Mouse (Mus musculus) left cerebral cortex, postnatal 36 days (tissue): ENCODE measurements at regions not wholly inside any gene's neighbourhood (a gene's known extent, or its start where the extent isn't known, plus 50 kb on each side); places are given as distances from the start of the nearest gene placed in this dataset.

ENCODE experiments used
- DNase-seq, 2 experiments: peaks; one replicate each; pipeline ENCODE4 v3.0.0; 2021 to 2022; ENCODE audit warnings: low spot score in 2 of 2, mixed read lengths in 1 of 2
- intact Hi-C: fragments of 180-260 bp; cut with DNase I; formaldehyde crosslinking; loops from one replicate; pipeline ENCODE4 v1.15.1; 2025

- intact Hi-C loops: no loop called here
Measured at GRCm38 (mm10) chr2:161342648-161343047, 233.8 kb upstream of the Chd6 start.

DNA sequence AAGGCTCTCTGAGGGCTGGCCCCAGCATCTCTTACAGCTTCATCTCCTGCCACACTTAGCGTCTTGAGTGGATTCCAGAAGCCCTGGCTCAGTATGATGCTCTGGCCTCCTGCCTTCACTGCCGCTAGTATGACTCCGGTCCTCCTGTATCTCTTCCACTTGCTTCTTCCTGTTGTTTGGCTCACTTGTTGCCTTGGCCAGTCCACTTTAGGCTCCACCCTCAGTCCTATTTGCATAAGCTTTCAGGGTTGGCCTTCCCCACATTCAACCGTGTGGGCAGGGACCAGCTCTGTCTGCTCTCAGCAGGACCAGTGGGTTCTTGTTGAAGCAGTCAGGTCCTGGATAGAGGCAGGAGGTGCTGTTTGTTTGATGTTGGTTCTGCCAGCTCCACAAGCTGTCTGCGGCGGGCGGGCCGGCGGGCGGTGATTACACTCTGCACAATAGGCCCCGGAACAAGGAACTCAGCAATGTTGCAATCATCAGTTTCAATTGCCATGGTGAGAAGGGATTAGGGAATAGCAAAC is 232.6 kb upstream of the Chd6 start:
- DNase-seq: no peak
- intact Hi-C loops: no loop called here

More at GRCm38 (mm10) chr2:161342648-161343047, 233.8 kb upstream of the Chd6 start:
- DNase-seq: no peak

- intact Hi-C loops: no loop called here
- no peak for DNase-seq
Measured at GRCm38 (mm10) chr2:161340291-161340690, 231.4 kb upstream of the Chd6 start.

DNA sequence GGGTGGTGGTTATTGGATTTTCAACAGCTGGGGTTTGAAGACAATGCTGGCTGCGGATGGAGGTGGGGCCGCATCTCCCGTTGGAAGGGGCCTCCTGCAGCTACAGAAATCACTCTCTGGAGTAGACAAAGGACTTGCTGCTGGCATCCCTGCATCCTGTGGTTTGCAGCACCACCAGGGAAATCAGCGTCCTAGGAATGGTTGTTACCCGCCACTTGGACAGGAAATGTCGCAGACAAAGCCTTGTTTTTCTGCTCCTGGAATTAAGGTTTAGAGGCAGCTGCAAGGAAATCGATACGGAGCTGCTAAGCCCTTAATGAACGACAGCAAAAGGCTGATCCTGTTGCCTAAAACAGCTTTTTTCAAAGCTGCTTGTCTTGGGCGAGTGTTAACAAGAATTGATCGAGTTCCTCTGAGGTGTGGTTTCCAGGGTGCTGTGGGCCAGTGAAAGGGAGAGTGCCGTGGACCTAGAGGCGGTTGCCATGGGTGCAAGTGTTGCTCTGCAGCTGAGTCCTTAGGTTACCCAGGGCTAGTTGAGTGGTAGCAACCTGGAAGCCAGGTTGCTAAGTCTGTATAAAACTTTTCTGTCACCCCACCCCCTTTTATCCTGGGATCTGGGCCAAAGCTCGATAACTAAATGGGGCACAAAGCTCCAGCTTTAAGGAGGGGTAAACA is 230.6 kb upstream of the Chd6 start:
- intact Hi-C loops: no loop called here

DNA sequence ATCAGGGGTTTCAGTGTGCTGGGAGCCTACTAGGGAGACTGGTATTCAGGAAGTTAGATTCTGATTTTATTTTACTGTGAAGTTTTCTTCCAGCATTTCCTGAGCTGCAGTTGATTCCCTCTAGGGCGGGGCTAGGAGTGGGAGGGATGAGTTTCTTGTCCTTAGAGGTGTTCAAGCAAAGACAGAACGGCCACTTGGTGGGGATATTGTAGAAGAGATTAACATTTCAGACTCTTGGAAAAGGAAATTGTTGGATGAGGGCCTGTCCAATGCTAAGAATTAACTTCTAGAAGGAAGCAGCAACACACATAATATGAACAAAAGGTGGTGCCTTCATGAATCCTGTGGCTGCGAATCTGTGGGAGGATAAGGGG is 230.1 kb upstream of the Chd6 start:
- DNase-seq: no peak
- intact Hi-C loops: no loop called here

More for the DNA sequence above, 230.6 kb upstream of the Chd6 start:
- DNase-seq: no peak

DNA sequence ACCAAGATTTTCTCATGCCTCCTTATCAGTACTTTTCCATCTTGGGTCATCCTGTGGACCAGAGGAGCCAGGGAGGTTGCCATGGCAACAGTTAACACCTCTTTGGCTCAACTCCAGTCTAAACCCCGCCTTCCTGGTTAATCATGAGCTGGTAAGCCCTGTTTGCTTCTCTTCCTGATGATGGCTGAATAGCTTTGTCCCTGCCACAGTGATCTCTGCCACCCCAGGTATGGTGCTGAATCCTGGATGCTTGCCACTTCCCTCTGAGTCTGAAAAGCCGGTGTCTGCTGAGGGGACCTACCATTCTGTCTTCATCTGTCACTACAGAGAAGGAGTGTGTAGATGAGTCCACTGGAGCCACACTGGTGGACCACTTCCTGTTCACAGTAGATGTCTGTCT is 223.8 kb upstream of the Chd6 start:
- intact Hi-C loops: no loop called here
- DNase-seq: no peak

DNA sequence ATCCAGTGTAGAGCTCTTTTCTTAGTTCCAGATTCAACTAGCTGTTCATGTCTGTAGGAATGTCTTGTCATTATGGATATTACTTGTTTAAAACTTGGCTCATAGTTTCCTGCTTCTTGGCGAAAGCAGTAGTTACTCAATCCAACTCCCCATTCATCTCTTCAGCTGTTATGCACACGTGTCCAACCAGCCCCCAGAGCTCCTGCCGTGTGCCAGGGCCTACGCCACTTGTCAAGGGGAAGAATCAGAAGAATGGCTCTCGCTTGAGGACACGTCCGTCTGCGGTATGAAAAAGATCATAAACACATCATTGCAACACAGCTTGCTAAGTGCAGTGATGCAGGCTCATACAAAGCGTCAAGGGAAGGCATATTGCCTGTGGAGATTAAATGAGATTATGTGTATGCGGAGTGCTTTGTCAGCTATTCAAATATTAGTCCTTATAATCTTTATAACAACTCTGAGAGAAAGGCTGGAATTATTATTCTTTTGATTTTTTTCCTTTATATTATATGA is 223.0 kb upstream of the Chd6 start:
- intact Hi-C loops: no loop called here
- peak in 1 of 2 experiments; percentile 24 for DNase-seq

GRCm38 (mm10) chr2:161302796-161303195 is 193.9 kb upstream of the Chd6 start:
- intact Hi-C loops: no loop called here

DNA sequence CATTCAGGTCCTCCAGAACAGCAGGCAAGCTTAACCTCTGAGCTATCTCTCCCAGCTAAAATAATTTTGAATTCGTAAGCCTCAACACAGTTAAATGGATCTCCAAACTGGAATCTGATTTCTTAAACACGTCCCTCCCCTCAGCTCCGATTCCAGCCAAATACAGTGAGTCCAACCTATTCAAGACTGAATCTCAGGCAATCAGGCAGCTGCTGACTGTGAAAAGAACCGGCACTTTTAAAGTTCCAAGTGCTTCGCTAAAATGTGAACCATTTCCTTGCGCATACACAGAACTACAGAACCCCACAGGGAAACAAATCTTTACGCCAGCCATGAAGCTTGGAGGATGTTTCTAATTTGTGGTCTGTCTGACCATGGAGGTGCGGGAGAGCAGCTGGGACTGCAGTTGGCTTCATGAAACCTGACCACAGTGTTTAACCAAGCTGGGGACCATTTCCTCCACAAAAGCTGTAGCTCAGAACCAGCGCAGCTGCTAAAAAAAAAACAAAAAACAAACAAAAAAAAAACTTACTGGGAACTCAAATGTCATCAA is 160.1 kb upstream of the Chd6 start:
- intact Hi-C loops: no loop called here
- no peak for DNase-seq

More at GRCm38 (mm10) chr2:161302796-161303195, 193.9 kb upstream of the Chd6 start:
- DNase-seq: no peak

- no peak for DNase-seq
- intact Hi-C loops: no loop called here
Measured at GRCm38 (mm10) chr2:161266476-161266875, 157.6 kb upstream of the Chd6 start.

GRCm38 (mm10) chr2:161265211-161265610 is 156.3 kb upstream of the Chd6 start:
- no peak for DNase-seq
- intact Hi-C loops: no loop called here

GRCm38 (mm10) chr2:161252761-161253160 is 143.9 kb upstream of the Chd6 start:
- intact Hi-C loops: no loop called here
- no peak for DNase-seq

- intact Hi-C loops: no loop called here
- DNase-seq: no peak
Measured at GRCm38 (mm10) chr2:161241665-161242064, 132.8 kb upstream of the Chd6 start.

DNA sequence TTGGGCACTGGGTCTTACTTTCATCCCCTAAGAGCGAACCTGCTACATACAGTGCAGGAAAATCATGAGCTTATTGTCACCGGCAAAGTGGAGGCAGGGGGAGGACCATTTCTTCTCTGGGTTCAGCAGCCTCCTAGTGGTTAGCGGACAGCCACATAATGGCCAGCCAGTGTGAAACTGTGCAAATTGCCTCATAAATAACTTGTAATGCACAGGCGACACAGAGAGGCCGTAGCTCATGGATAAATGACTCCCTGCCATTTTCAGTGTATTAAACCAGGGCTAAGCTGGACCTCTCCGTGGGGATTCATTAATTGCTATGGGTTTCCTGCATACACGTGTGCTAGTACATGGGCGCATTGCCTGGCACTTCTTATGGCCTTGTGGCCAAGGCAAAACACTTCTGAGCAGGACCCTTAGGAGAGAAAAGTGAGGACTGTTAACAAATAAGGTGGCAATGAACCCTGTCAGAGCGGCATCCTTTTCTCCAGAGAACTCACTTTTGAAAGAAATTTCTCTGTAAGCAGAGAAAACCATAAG is 128.5 kb upstream of the Chd6 start:
- intact Hi-C loops: no loop called here

DNA sequence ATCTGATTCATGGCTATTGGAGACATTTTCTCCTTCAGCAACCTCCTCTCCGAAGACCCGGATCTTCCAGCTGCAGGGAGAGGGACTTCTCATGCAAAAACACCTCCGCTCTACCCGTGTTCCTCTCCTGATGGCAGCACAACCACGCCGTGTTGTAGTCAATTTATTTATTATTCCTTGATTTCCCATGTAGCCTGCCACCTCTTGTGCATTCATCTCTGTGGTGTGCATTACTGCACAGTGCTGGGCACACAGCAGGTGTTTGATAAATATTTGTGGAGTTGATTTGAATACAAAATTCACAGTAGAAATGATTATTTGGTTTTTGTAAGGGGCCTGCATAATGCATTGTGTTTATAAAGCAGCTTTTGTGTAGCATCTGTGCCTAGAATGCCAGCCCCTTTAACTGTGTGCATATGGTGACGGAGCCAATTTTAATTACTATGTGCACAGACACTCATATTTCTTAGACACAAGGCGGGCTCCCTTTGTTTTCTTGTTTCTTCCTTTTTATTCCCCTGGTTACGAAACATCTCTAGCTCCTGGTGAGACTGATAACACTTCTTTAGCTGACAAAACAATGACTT is 124.4 kb upstream of the Chd6 start:
- no peak for DNase-seq
- intact Hi-C loops: no loop called here

More for the DNA sequence above, 128.5 kb upstream of the Chd6 start:
- DNase-seq: no peak

- DNase-seq: peak in 1 of 2 experiments; percentile 16
- intact Hi-C loops: no loop called here
Measured at GRCm38 (mm10) chr2:161231405-161231804, 122.5 kb upstream of the Chd6 start.

- intact Hi-C loops: loop anchor here (5.0 to 10.0 kb wide), 2 partner anchors 252 to 1439 kb away; no protein-coding TSS in a partner anchor
- no peak for DNase-seq
Measured at GRCm38 (mm10) chr2:161215736-161216135, 106.9 kb upstream of the Chd6 start.

- peak; percentile 79 to 83 for DNase-seq
- intact Hi-C loops: loop anchor here (5.0 to 10.0 kb wide), 2 partner anchors 252 to 1440 kb away; no protein-coding TSS in a partner anchor
Measured at GRCm38 (mm10) chr2:161214681-161215458, 106.0 kb upstream of the Chd6 start.

DNA sequence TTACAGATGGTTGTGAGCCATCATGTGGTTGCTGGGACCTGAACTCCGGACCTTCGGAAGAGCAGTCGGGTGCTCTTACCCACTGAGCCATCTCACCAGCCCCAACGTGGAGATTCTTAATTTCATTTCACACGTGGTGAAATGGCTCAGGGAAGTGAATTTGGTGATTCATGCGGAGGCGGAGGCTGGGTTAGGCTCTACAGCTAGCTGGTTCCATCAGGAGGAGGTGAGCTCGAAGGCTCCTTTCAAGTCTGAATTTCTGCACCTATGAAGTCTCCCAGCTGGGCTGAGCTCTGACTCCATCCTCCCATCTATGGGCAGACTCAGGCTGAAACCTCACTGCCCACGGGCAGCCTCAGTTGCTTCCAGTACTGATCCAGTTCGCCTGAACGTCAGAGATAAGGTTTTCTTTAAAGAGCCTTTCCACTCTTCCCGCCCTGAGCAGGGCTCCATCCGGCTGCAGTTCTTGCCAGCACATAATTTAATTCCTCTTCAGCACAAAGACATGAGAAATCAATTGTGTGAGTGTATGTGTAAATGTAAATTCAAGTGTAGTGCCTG is 103.5 kb upstream of the Chd6 start:
- intact Hi-C loops: loop anchor here (10.0 kb wide), 1 partner anchor 1442 kb away; no protein-coding TSS in a partner anchor
- DNase-seq: no peak
